Mouse (Mus musculus): Measurements from ENCODE around the gene Snrnp70. TPM values are rescaled to one million over a fixed set of nuclear protein-coding genes. Genes with fewer than 3 reads are reported as not detected.

Gene Snrnp70
- total RNA-seq, 2 experiments from 2014 or later, result 60.3 to 65.4 TPM

DNA sequence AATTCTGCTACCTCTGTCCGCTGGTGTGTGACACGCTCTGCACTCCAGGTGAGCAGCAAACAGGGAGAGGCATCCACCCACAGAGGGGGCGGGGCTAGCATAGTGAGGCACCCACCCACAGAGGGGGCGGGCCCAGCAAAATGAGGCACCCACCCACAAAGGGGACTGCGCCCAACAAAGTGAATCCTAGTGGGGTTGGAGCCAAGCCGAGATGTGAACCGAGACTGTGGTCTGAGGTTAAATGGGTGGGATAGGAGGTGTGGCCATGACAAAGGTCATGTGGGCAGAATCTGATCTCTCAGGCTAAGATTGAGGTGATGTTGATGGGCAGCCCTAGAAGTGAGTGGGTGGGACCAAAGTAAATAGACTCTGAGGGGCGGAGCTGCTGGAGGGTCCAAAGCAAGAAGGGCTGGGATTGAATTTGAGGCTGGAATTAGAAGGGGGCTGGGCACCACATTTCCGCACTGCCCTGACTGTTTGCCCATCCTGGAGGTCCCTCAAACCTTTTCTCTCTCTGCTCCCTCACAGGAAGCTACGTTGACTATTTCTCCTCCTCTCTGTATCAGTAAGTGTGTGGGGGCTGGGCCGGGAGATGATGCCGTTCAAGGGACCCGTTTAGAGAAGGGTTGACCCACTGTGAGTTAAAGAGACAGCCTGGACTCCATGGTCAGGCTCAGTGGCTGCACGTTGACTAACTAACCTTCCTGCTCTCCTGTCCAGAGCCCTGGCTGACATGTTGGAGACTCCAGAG lies 57.2 kb downstream of the Snrnp70 start:
- DNase-seq (ENCODE audit: low spot score), result no peak

DNA sequence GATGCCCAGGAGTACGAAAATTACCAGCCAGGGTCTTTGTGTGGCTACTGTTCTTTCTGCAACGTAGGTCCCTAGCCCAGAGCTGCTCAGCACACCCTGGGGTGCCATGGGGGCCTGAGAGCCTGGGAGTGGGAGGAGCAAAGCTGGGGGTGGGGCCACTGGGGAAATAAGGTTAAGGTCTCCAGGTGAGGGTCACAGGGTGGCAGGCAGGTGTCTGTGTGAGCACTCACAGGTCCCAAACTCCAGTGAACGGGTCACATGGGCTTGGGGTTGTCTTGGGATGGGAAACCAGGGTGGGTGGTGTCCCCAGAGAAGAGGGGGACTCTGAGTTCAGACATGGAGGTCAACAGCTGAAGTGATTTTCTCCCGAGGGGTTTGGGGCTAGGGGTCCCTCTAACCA lies 58.1 kb downstream of the Snrnp70 start:
- no peak for DNase-seq (ENCODE audit: low spot score)

DNA sequence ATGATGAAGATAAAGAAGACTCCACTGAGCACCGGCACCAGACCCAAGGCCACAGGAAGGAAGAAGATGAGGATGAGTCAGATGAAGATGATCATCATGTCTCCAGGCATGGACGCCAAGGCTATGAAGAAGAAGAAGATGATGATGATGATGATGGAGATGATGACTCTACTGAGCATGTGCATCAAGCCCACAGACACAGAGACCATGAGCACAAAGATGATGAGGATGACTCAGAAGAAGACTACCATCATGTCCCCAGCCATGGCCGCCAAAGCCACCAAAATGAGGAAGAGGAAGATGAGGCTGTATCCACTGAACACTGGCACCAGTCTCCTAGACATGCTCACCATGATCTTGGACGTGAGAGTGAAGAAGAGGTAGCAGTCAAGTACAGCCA lies 59.2 kb downstream of the Snrnp70 start:
- no peak for DNase-seq (ENCODE audit: low spot score)

DNA sequence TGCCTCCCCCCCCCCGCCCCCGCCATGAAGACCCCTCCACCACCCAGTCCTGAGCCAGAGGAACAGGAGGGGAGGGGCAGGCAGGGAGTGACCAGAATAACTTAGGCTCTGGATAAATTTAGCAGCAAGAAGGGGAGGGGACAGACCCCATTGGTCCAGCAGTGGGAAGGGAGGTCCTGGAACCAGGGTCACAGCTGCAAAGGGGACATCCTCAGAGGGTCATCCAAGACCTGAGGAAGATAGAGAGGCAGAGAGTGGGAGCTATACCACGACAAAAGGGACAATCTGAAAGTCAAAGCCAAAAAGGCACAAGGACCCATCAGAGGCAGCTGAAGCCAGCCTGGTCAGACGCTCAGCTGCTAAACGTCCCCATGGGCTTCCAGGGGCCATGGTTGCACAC lies 60.5 kb downstream of the Snrnp70 start, which contains the start of gene Hrc:
Gene Hrc (plus strand): TSS at position 235 of the 400 bp plus-strand sequence.
- DNase-seq (ENCODE audit: low spot score), result peak; percentile 79

GRCm38 (mm10) chr7:45334605-45335004 lies 60.9 kb downstream of the Snrnp70 start:
- peak; percentile 83 for DNase-seq (ENCODE audit: low spot score)

- DNase-seq (ENCODE audit: low spot score), result peak; percentile 93
Measured at GRCm38 (mm10) chr7:45333431-45333982, 62.0 kb downstream of the Snrnp70 start, which contains the start of gene Trpm4. Trpm4 (minus strand) TSS chr7:45333780.

- DNase-seq (ENCODE audit: low spot score), result peak; percentile 52
Measured at GRCm38 (mm10) chr7:45332685-45333425, 62.7 kb downstream of the Snrnp70 start.

DNA sequence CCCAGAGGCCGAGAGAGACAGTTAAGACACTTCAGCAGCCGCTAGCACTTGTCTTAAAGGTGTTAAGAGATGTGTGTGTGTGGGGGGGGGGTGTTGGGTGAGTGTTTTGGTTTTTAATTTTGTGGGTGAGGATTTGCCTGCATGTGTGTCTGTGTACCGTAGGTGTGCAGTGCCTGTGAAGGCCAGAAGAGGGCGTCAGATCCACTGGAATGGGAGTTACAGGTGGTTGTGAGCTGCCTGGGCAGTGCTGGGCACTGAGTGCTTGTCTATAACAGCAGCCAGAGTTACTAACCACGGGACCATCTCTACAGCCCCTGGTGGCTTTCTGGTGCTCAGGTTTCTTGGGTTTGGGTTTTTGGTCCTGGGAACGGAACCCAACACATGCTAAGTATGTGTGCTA lies 64.0 kb downstream of the Snrnp70 start:
- DNase-seq (ENCODE audit: low spot score), result no peak

- no peak for DNase-seq (ENCODE audit: low spot score)
Measured at GRCm38 (mm10) chr7:45328841-45329475, 66.6 kb downstream of the Snrnp70 start.

Other genes starting within 250 kb of the Snrnp70 start
- 10 to 100 TPM; 34.2 to 34.5 TPM for gene Pih1d1, start 241.4 kb downstream of the Snrnp70 start, total RNA-seq (2021)
- gene Aldh16a1, start 241.2 kb downstream of the Snrnp70 start, total RNA-seq (2021), result 10 to 100 TPM; 10.6 to 12.8 TPM
- under 1 TPM; 0.14 to 0.17 TPM for gene Slc17a7, start 231.8 kb downstream of the Snrnp70 start, total RNA-seq (2021)
- gene Gfy, start 216.2 kb downstream of the Snrnp70 start, total RNA-seq (2021), result not detected
- gene Pth2, start 214.7 kb downstream of the Snrnp70 start, total RNA-seq (2021), result not detected
- not detected for gene Ccdc155, start 190.8 kb downstream of the Snrnp70 start, total RNA-seq (2021)
- gene Dkkl1, start 183.6 kb downstream of the Snrnp70 start, total RNA-seq (2021), result not detected
- gene Tead2, start 180.0 kb downstream of the Snrnp70 start, total RNA-seq (2021), result 1 to 10 TPM; 1.2 to 1.3 TPM
- 1 to 10 TPM; 1.1 to 1.2 TPM for gene Cd37, start 156.6 kb downstream of the Snrnp70 start, total RNA-seq (2021)
- gene Slc6a16, start 154.7 kb downstream of the Snrnp70 start, total RNA-seq (2021), result not detected
- gene Slc6a21, start 118.2 kb downstream of the Snrnp70 start, total RNA-seq (2021), result not detected
- 10 to 100 TPM; 25.9 to 31.3 TPM for gene Trpm4, start 62.0 kb downstream of the Snrnp70 start, total RNA-seq (2021)
- gene Hrc, start 60.5 kb downstream of the Snrnp70 start, total RNA-seq (2021), result 100 to 1,000 TPM; 877 to 904 TPM
- gene Ppfia3, start 28.7 kb downstream of the Snrnp70 start, total RNA-seq (2021), result under 1 TPM; 0.11 to 0.21 TPM
- gene Lin7b, start 25.2 kb downstream of the Snrnp70 start, total RNA-seq (2021), result not detected
- 10 to 100 TPM; 83.7 to 93.5 TPM for gene Kcna7, start 9.9 kb upstream of the Snrnp70 start, total RNA-seq (2021)
- gene Ntf5, start 18.0 kb upstream of the Snrnp70 start, total RNA-seq (2021), result 1 to 10 TPM; 4.3 to 4.7 TPM
- under 1 TPM; 0.47 to 0.59 TPM for gene Lhb, start 25.1 kb upstream of the Snrnp70 start, total RNA-seq (2021)
- 100 to 1,000 TPM; 321 to 326 TPM for gene Gys1, start 39.1 kb upstream of the Snrnp70 start, total RNA-seq (2021)
- 10 to 100 TPM; 26.6 to 27.9 TPM for gene Ruvbl2, start 42.4 kb upstream of the Snrnp70 start, total RNA-seq (2021)
- gene Ftl1, start 64.1 kb upstream of the Snrnp70 start, total RNA-seq (2021), result 100 to 1,000 TPM; 109 to 151 TPM
- 10 to 100 TPM; 14.2 to 16.6 TPM for gene Bax, start 71.2 kb upstream of the Snrnp70 start, total RNA-seq (2021)
- not detected for gene Tulp2, start 86.1 kb upstream of the Snrnp70 start, total RNA-seq (2021)
- gene Gm45808, start 91.1 kb upstream of the Snrnp70 start, total RNA-seq (2021), result 1 to 10 TPM; 8.1 to 9.6 TPM
- gene Dhdh, start 93.1 kb upstream of the Snrnp70 start, total RNA-seq (2021), result 10 to 100 TPM; 22.6 to 22.9 TPM
- gene Nucb1, start 114.7 kb upstream of the Snrnp70 start, total RNA-seq (2021), result 10 to 100 TPM; 63.3 to 68.6 TPM
- 10 to 100 TPM; 28.6 to 63.5 TPM for gene Ppp1r15a, start 130.5 kb upstream of the Snrnp70 start, total RNA-seq (2021)
- 1 to 10 TPM; 5.2 to 5.3 TPM for gene Plekha4, start 130.6 kb upstream of the Snrnp70 start, total RNA-seq (2021)
- 1 to 10 TPM in 1 of 2 experiments, under 1 TPM in 1; 0.91 to 1.9 TPM for gene Hsd17b14, start 159.2 kb upstream of the Snrnp70 start, total RNA-seq (2021)
- 10 to 100 TPM; 95.0 to 98.1 TPM for gene Bcat2, start 174.4 kb upstream of the Snrnp70 start, total RNA-seq (2021)
- gene Fgf21, start 219.7 kb upstream of the Snrnp70 start, total RNA-seq (2021), result not detected
- gene Fut1, start 221.5 kb upstream of the Snrnp70 start, total RNA-seq (2021), result not detected
- gene Izumo1, start 226.1 kb upstream of the Snrnp70 start, total RNA-seq (2021), result not detected
- gene Rasip1, start 231.7 kb upstream of the Snrnp70 start, total RNA-seq (2021), result 1 to 10 TPM; 5.5 to 8.5 TPM
- 10 to 100 TPM; 17.6 to 18.7 TPM for gene Mamstr, start 244.2 kb upstream of the Snrnp70 start, total RNA-seq (2021)